Mouse (Mus musculus) B cell, adult (primary cell): ENCODE data around the gene Wfdc16. TPM values are rescaled to one million over a fixed set of nuclear protein-coding genes. Genes with fewer than 3 reads are reported as not detected.

Source experiments
- total RNA-seq: library from RNA; stranded (reverse); gene quantifications from 4 replicates; pipeline ENCODE4 v1.2.4, GENCODE M21; 2023; ENCODE audit not compliant: inconsistent age

Gene Wfdc16
- total RNA-seq: not detected in 4 replicates

DNA sequence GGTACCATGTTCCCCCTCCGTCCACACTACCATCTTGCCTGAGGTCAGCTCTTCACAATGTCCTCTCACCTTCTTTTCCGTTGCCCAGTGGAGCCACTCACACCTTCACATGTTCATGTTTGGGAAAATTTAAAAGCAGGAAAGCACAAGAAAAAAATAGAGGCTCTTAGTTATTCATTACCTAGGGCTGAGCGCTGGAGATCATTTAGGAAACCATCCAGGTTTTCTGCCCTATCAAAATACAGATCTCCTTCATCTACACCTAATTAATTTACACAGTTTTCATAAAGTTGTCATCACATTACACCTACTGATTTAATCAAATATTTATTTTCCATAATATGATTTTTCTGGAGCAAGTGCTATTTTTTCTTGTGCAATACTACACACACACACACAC lies at the start of gene Wfdc16:
Gene Wfdc16, minus strand, starts transcription at position 101 of the 400 bp plus-strand sequence.

GRCm38 (mm10) chr2:164684807-164685206 lies 46.2 kb upstream of the Wfdc16 start, which contains the start of gene Wfdc13:
Gene Wfdc13 (plus strand): TSS chr2:164685107.

DNA sequence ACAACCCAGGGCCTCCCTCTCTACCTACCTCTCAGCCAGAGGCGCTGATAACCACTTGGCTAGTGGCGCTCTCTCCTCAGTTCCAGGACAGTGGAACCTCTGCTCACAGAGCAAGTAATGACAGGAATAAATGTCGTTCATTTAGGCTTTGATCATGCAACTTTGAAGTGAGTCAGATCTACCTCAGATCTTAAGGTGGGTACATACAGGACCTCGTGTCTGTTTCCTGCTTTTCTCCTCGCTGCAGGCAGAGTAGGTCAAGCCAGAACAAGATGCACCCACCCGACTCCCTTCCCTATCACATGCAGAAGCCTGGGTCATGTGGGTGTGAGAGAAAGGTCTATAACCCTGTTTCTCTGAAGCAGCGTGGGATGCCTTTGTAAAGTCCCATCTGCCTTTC lies 35.4 kb upstream of the Wfdc16 start, which contains the start of gene Wfdc11:
Gene Wfdc11, minus strand, starts transcription at position 101 of the 400 bp plus-strand sequence.

GRCm38 (mm10) chr2:164656483-164656882 lies 17.9 kb upstream of the Wfdc16 start, which contains the start of gene Wfdc9:
Gene Wfdc9 (minus strand): TSS chr2:164656583.

DNA sequence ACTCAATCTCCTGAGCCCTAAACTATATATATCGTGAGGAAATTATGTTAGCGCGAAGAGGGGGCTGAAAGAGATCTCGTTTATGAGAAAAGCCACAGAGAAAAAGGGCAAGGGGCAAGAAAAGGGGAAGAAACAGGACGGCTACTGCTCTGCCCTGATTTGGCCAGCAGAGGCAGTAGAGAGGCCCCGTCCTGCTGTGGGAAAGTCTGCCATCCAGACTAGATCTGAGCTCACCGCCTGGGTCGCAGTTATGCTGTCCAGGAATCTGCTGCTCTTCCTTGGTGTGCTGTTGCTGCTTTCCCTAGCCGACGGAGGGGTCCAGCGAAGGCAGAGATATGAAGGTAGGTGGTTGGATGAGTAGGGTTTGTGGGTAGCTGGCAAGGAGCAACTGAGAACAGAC lies 17.3 kb upstream of the Wfdc16 start, which contains the start of gene Wfdc10:
Gene Wfdc10, plus strand, starts transcription at position 189 of the 400 bp plus-strand sequence.

GRCm38 (mm10) chr2:164613471-164613870 lies 25.1 kb downstream of the Wfdc16 start, which contains the start of the genes Wfdc6b and Wfdc8:
Gene Wfdc6b (plus strand): TSS chr2:164613522.
Gene Wfdc8 (minus strand): TSS chr2:164613626.

DNA sequence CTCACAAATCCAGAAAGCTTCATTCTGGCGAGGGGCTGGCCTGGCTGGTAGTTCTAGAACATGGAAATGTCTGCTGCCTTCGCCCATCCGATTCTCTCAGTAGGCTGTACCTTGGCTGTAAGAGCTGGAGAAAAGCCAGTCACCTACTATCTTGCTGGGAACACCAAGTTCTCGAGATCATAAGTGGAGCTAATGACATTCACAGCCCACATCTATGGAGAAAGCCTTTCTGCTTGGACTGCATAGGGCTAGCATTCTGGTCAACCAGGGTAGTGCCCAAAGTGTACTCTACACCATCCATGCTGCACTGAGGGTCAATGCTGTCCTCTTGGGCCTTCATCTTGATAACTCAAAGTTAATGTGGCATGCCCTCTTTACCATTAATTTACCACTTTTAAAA lies 45.1 kb downstream of the Wfdc16 start, which contains the start of gene Eppin:
Gene Eppin, minus strand, starts transcription at position 101 of the 400 bp plus-strand sequence.

DNA sequence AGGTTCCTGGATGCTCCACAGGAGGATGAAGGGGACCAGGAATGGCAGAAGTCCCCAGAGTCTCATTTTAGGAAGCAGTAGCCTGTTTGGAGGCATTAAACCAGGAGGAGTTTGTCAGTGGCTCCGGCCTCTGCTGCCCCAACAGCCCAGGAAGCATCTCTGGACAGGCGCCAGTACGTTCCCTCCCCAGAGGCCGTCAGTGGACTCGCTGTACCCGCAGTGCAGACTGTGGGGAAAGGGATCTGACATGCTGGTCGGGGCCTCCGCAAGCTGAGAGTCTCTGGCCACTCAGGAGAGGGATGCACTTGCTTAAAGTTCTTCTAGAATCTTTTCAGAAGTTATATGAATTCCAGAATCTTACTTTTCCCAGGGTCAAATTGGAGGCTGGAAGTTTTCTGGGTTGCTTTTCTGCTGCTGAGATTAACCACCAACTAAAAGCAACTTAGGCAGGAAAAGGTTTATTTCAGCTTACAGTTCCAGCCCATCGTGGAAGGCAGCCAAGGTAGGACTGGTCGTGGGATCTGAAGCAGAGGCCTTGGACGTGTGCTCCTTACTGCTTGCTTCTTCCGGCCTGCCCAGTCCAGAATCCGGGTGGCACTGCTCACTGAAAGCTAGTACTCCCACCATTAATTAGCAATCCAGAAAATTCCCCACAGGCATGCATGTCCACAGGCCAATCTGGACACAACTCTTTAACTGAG lies 53.4 kb downstream of the Wfdc16 start, which contains the start of gene Wfdc6a:
Gene Wfdc6a, minus strand, starts transcription at position 423 of the 701 bp plus-strand sequence.

Other genes with a start within 250 kb of the Wfdc16 start
- 6.4 to 8.2 TPM (median 6.7 TPM) in 4 replicates for gene Slpi, start 249.7 kb downstream of the Wfdc16 start, total RNA-seq
- gene Rbpjl, start 235.7 kb downstream of the Wfdc16 start, total RNA-seq: 0.24 to 0.69 TPM (median 0.34 TPM) in 4 replicates
- 0.35 to 0.83 TPM (median 0.39 TPM) in 3 of 4 replicates, not detected in the other for gene Matn4, start 233.6 kb downstream of the Wfdc16 start, total RNA-seq
- gene Sdc4, start 194.9 kb downstream of the Wfdc16 start, total RNA-seq: 173 to 196 TPM (median 177 TPM) in 4 replicates
- 52.1 to 63.2 TPM (median 59.2 TPM) in 4 replicates for gene Sys1, start 181.8 kb downstream of the Wfdc16 start, total RNA-seq
- gene Gm20458, start 177.8 kb downstream of the Wfdc16 start, total RNA-seq: 2.1 to 5.1 TPM in 2 of 4 replicates, not detected in the others
- gene Trp53tg5, start 165.1 kb downstream of the Wfdc16 start, total RNA-seq: not detected in 4 replicates
- gene Dbndd2, start 152.7 kb downstream of the Wfdc16 start, total RNA-seq: 5.2 to 7.2 TPM (median 6.9 TPM) in 4 replicates
- 69.4 to 79.5 TPM (median 75.7 TPM) in 4 replicates for gene Pigt, start 141.3 kb downstream of the Wfdc16 start, total RNA-seq
- gene Wfdc2, start 76.4 kb downstream of the Wfdc16 start, total RNA-seq: not detected in 4 replicates
- not detected in 4 replicates for gene Spint3, start 65.3 kb downstream of the Wfdc16 start, total RNA-seq
- not detected in 4 replicates for gene Wfdc6a, start 53.3 kb downstream of the Wfdc16 start, total RNA-seq
- not detected in 4 replicates for gene Eppin, start 45.2 kb downstream of the Wfdc16 start, total RNA-seq
- gene Wfdc6b, start 25.3 kb downstream of the Wfdc16 start, total RNA-seq: not detected in 4 replicates
- gene Wfdc8, start 25.2 kb downstream of the Wfdc16 start, total RNA-seq: not detected in 4 replicates
- not detected in 4 replicates for gene Wfdc10, start 17.2 kb upstream of the Wfdc16 start, total RNA-seq
- not detected in 4 replicates for gene Wfdc9, start 17.8 kb upstream of the Wfdc16 start, total RNA-seq
- gene Wfdc11, start 35.3 kb upstream of the Wfdc16 start, total RNA-seq: not detected in 4 replicates
- gene Wfdc13, start 46.3 kb upstream of the Wfdc16 start, total RNA-seq: not detected in 4 replicates
- gene Spint4, start 59.7 kb upstream of the Wfdc16 start, total RNA-seq: not detected in 4 replicates
- gene Spint5, start 76.5 kb upstream of the Wfdc16 start, total RNA-seq: not detected in 4 replicates
- not detected in 4 replicates for gene Wfdc3, start 107.1 kb upstream of the Wfdc16 start, total RNA-seq
- 35.3 to 43.4 TPM (median 39.6 TPM) in 4 replicates for gene Dnttip1, start 107.2 kb upstream of the Wfdc16 start, total RNA-seq
- gene Ube2c, start 131.1 kb upstream of the Wfdc16 start, total RNA-seq: 2.6 to 4.9 TPM (median 3.6 TPM) in 4 replicates
- gene Tnnc2, start 141.2 kb upstream of the Wfdc16 start, total RNA-seq: not detected in 4 replicates
- 0.60 to 1.5 TPM (median 0.69 TPM) in 4 replicates for gene Snx21, start 147.0 kb upstream of the Wfdc16 start, total RNA-seq
- 57.2 to 73.3 TPM (median 63.9 TPM) in 4 replicates for gene Acot8, start 166.1 kb upstream of the Wfdc16 start, total RNA-seq
- 3.1 to 4.3 TPM (median 3.6 TPM) in 4 replicates for gene Zswim3, start 166.3 kb upstream of the Wfdc16 start, total RNA-seq
- 7.8 to 9.8 TPM (median 8.5 TPM) in 4 replicates for gene Zswim1, start 183.9 kb upstream of the Wfdc16 start, total RNA-seq
- gene Spata25, start 189.7 kb upstream of the Wfdc16 start, total RNA-seq: 0.69 to 0.74 TPM in 2 of 4 replicates, not detected in the others
- gene Ctsa, start 194.1 kb upstream of the Wfdc16 start, total RNA-seq: 200 to 233 TPM (median 214 TPM) in 4 replicates
- 4.5 to 5.9 TPM (median 4.9 TPM) in 4 replicates for gene Neurl2, start 194.7 kb upstream of the Wfdc16 start, total RNA-seq
- 8.8 to 12.8 TPM (median 10.6 TPM) in 4 replicates for gene Pltp, start 218.9 kb upstream of the Wfdc16 start, total RNA-seq
- gene Pcif1, start 240.5 kb upstream of the Wfdc16 start, total RNA-seq: 91.0 to 95.0 TPM (median 92.9 TPM) in 4 replicates